Mouse (Mus musculus): ENCODE data around the gene Olfr169.
"Not testable (repeated sequence)": the region's sequence is repeated elsewhere in the genome, so short reads cannot be mapped to it uniquely, and the experiment has no call there.

DNA sequence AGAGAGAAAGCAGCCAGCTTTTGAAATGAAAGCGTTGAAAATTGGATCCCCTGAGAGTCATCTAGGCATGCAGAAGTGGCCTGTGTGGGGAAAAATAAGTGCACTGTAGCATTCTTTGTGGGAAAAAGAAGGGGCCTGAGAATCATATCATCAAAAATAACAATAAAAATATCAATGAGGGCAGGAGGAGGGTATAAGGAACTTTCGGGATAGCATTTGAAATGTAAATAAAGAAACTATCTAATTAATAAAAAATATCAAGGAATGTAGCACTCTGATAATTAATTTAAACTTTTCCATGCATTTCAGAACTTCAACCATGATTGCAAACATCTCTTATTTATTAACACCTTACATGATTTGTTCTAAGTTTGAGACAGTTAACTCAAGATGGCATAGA is 40.2 kb upstream of the Olfr169 start, which contains the start of gene Olfr170:
- TF ChIP-seq CTCF (IDR thresholded peaks at IDR 0.05; ENCODE audit: low read depth, low read length); POLR2A (IDR thresholded peaks at IDR 0.05; ENCODE audit: extremely low read depth, insufficient read depth, low read length): not testable (repeated sequence)

All from liver, adult 2 months (tissue).